Mouse (Mus musculus) 416B (cell line): ENCODE measurements at regions not wholly inside any gene's neighbourhood (a gene's known extent, or its start where the extent isn't known, plus 50 kb on each side); places are given as distances from the start of the nearest gene placed in this dataset.
A peak's percentile ranks its signal among the peaks of the same experiment; 100 is the strongest.

Source experiments
- DNase-seq: peaks from one replicate; pipeline ENCODE4 v3.0.0; 2011; ENCODE audit warnings: low read depth

GRCm38 (mm10) chr2:81089121-81089520, 472.1 kb downstream of the Nup35 start:
- DNase-seq = no peak

- no peak for DNase-seq
Observed at GRCm38 (mm10) chr2:81105834-81106233, 488.8 kb downstream of the Nup35 start.

- no peak for DNase-seq
Observed at GRCm38 (mm10) chr2:81118757-81119156, 501.7 kb downstream of the Nup35 start.

- DNase-seq = no peak
Observed at GRCm38 (mm10) chr2:81120460-81121051, 503.5 kb downstream of the Nup35 start.

- no peak for DNase-seq
Observed at GRCm38 (mm10) chr2:81136473-81137082, 519.5 kb downstream of the Nup35 start.

GRCm38 (mm10) chr2:81143600-81143999, 526.6 kb downstream of the Nup35 start:
- DNase-seq = no peak

GRCm38 (mm10) chr2:81146458-81146857, 529.4 kb downstream of the Nup35 start:
- DNase-seq = no peak

GRCm38 (mm10) chr2:81148112-81148511, 531.1 kb downstream of the Nup35 start:
- DNase-seq = no peak

- DNase-seq = no peak
Observed at GRCm38 (mm10) chr2:81182421-81182820, 565.4 kb downstream of the Nup35 start.

GRCm38 (mm10) chr2:81185976-81186375, 568.9 kb downstream of the Nup35 start:
- peak; percentile 27 for DNase-seq

- no peak for DNase-seq
Observed at GRCm38 (mm10) chr2:81190831-81191230, 573.8 kb downstream of the Nup35 start.

GRCm38 (mm10) chr2:81200541-81200940, 583.5 kb downstream of the Nup35 start:
- no peak for DNase-seq
